Mouse (Mus musculus) C2C12 (cell line): ENCODE data around the gene Itprip. TPM values are rescaled to one million over a fixed set of nuclear protein-coding genes. Genes with fewer than 3 reads are reported as not detected.

Experiments used
- H3K27me3 ChIP-seq: one replicate; pipeline ENCODE4 v1.6.1; 2011; ENCODE audit not compliant: control insufficient read depth, insufficient read depth, insufficient read length
- H3K36me3 ChIP-seq: one replicate; pipeline ENCODE4 v1.6.1; 2011; ENCODE audit not compliant: control insufficient read depth, insufficient read depth
- H3K4me3 ChIP-seq: one replicate; pipeline ENCODE4 v1.5.1; 2011; ENCODE audit warnings: mild to moderate bottlenecking, control low read depth; ENCODE audit not compliant: poor library complexity, insufficient read depth, severe bottlenecking
- H3K79me2 ChIP-seq: one replicate; pipeline ENCODE4 v1.6.1; 2011; ENCODE audit not compliant: control insufficient read depth, insufficient read depth
- H3K79me3 ChIP-seq: one replicate; pipeline ENCODE4 v1.6.1; 2011; ENCODE audit warnings: low read depth, control low read depth
- H3ac ChIP-seq: one replicate; pipeline ENCODE3; 2011; ENCODE audit warnings: low read depth; ENCODE audit not compliant: control insufficient read depth, insufficient read length
- CEBPB ChIP-seq: IDR thresholded peaks from one replicate; pipeline ENCODE4 v1.6.1; 2011; ENCODE audit warnings: low read depth, mild to moderate bottlenecking, control low read depth, moderate library complexity
- CTCF ChIP-seq: IDR thresholded peaks from one replicate; pipeline ENCODE4 v1.5.1; 2011; ENCODE audit not compliant: control insufficient read depth, insufficient read depth, insufficient read length
- FOSL1 ChIP-seq: IDR thresholded peaks from one replicate; pipeline ENCODE4 v1.8.0; 2011; ENCODE audit warnings: mild to moderate bottlenecking, low read length; ENCODE audit not compliant: poor library complexity, insufficient read depth, severe bottlenecking
- MAX ChIP-seq: IDR thresholded peaks from one replicate; pipeline ENCODE4 v1.6.1; 2011; ENCODE audit warnings: mild to moderate bottlenecking, control low read depth
- MYOD1 ChIP-seq: IDR thresholded peaks from one replicate; pipeline ENCODE4 v1.6.1; 2011; ENCODE audit warnings: low read depth; ENCODE audit not compliant: control insufficient read depth, insufficient read length
- MYOG ChIP-seq: IDR thresholded peaks from one replicate; pipeline ENCODE4 v1.6.1; 2011; ENCODE audit not compliant: control insufficient read depth, insufficient read length; ENCODE audit errors: extremely low read depth
- USF1 ChIP-seq: IDR thresholded peaks from one replicate; pipeline ENCODE4 v1.6.1; 2011; ENCODE audit warnings: low read depth, mild to moderate bottlenecking, control low read depth, moderate library complexity
- polyA plus RNA-seq: library from polyadenylated mRNA; unstranded; fragments of >200 nt; fragmentation: generic; extraction: Trizol; gene quantifications from one replicate; pipeline ENCODE4 v1.2.1, GENCODE M21; 2012; ENCODE audit warnings: missing spikeins

Gene Itprip
- polyA plus RNA-seq, 1 experiment, result 66.5 TPM

- H3K79me3 ChIP-seq, result no peaks in the 10 kb centered on the region
These were observed 50.1 kb downstream of the Itprip start for GRCm38 (mm10) chr19:47868951-47869350.

DNA sequence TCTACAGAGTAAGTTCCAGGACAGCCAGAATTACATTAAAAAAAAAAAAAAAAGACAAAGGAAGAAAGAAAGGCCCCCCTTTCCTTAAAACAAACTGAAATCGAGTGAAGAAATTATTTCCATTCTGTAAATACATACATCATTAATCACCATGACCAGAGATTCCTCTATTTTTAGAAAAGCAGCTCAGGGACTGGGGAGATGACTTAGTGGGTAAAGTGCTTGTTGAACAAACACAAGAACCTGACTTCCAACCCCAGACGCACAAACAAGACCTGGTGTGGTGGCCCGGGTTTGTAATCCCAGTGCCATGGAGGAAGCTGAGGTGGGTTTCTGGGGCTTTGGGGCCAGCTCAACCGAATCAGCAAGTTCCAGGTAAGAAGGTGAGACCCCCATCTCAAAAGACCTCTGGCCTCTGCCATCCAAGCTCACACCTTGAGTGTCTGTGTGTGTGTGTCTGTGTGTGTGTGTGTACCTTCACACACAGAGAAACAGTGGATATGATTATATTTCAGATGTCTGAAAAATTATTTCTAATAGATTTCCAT lies 51.4 kb downstream of the Itprip start:
- Histone ChIP-seq H3ac (no peak overlapping the region), H3K4me3 (no peak overlapping the region), H3K27me3 (no peaks in the 10 kb centered on the region), H3K36me3 (peaks cover 16% of the 10 kb centered on the region), H3K79me3 (no peaks in the 10 kb centered on the region), H3K79me2 (no peaks in the 10 kb centered on the region)
- TF ChIP-seq USF1 (no peak), MAX (no peak), MYOD1 (no peak), MYOG (no peak), FOSL1 (no peak)

More at GRCm38 (mm10) chr19:47868951-47869350, 50.1 kb downstream of the Itprip start:
- H3ac ChIP-seq, result no peak overlapping the region
- peaks cover 11% of the 10 kb centered on the region for H3K36me3 ChIP-seq
- no peak overlapping the region for H3K4me3 ChIP-seq
- no peaks in the 10 kb centered on the region for H3K27me3 ChIP-seq
- H3K79me2 ChIP-seq, result no peaks in the 10 kb centered on the region
- TF ChIP-seq CTCF, result no peak
- peak; percentile 12 for TF ChIP-seq CEBPB

GRCm38 (mm10) chr19:47865353-47865947 lies 53.6 kb downstream of the Itprip start, which contains the start of gene Gsto2:
Gsto2 (plus strand) TSS chr19:47865534.
- TF ChIP-seq MAX, result no peak
- no peak for TF ChIP-seq USF1
- TF ChIP-seq MYOD1, result no peak
- no peak for TF ChIP-seq CEBPB
- TF ChIP-seq CTCF, result no peak
- no peak for TF ChIP-seq MYOG
- TF ChIP-seq FOSL1, result no peak
- H3K36me3 ChIP-seq, result peaks cover 30% of the 10 kb centered on the region
- H3K27me3 ChIP-seq, result no peaks in the 10 kb centered on the region
- peak within 1 kb of the TSS; percentile 92 for H3ac ChIP-seq
- H3K79me3 ChIP-seq, result peaks cover 1% of the 10 kb centered on the region
- H3K4me3 ChIP-seq, result peak within 1 kb of the TSS; percentile 34
- no peaks in the 10 kb centered on the region for H3K79me2 ChIP-seq

DNA sequence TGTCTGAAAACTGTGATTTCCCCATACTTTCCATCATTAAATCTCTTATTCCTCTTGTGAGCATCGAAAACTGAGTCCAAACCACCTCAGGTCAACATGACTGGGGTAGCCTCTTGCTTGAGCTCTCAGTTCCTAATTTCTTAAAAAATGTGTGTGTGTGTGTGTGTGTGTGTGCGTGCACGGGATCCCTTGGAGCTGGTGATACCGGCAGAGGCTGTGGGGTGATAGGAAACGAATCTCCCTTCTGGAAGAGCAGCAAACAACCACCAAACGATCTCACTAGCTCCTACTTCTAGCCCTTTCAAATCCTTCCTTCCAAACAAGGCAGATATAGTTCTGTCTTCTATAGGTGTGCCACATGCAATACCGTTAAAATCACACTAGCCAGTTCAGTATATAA lies 54.4 kb downstream of the Itprip start:
- H3K79me2 ChIP-seq, result no peaks in the 10 kb centered on the region
- no peak overlapping the region for H3K4me3 ChIP-seq
- H3K27me3 ChIP-seq, result no peaks in the 10 kb centered on the region
- no peak overlapping the region for H3ac ChIP-seq
- TF ChIP-seq USF1, result no peak
- TF ChIP-seq MYOD1, result no peak
- TF ChIP-seq MAX, result no peak
- TF ChIP-seq CTCF, result no peak
- TF ChIP-seq CEBPB, result no peak
- TF ChIP-seq FOSL1, result no peak
- no peak for TF ChIP-seq MYOG
- peaks cover 1% of the 10 kb centered on the region for H3K79me3 ChIP-seq
- peaks cover 37% of the 10 kb centered on the region for H3K36me3 ChIP-seq

DNA sequence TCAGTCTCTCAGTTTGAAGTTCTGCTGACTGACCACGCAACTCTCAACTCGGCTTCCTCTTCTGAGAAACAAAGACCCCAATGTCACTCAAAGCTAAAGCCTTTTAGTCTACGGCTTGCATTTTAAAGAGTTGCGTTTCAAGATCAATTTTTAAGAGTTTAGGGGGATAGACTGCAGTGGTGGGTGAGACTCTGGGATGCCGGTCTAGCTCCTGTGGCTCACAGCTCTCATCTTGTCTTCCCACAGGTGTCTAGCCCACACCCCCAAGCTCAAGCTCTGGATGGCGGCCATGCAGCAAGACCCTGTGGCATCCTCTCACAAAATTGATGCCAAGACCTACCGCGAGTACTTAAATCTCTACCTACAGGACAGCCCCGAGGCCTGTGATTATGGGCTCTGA lies 55.0 kb downstream of the Itprip start:
- no peak overlapping the region for H3ac ChIP-seq
- H3K36me3 ChIP-seq, result peaks cover 43% of the 10 kb centered on the region
- no peaks in the 10 kb centered on the region for H3K27me3 ChIP-seq
- H3K79me3 ChIP-seq, result peaks cover 1% of the 10 kb centered on the region
- H3K79me2 ChIP-seq, result no peaks in the 10 kb centered on the region
- H3K4me3 ChIP-seq, result no peak overlapping the region
- no peak for TF ChIP-seq MYOG
- TF ChIP-seq FOSL1, result no peak
- no peak for TF ChIP-seq CTCF
- TF ChIP-seq CEBPB, result no peak
- no peak for TF ChIP-seq MAX
- no peak for TF ChIP-seq MYOD1
- no peak for TF ChIP-seq USF1

GRCm38 (mm10) chr19:47862581-47862980 lies 56.5 kb downstream of the Itprip start:
- peaks cover 13% of the 10 kb centered on the region for H3K79me2 ChIP-seq
- H3K4me3 ChIP-seq, result no peak overlapping the region
- H3K36me3 ChIP-seq, result peaks cover 57% of the 10 kb centered on the region
- no peak overlapping the region for H3ac ChIP-seq
- H3K27me3 ChIP-seq, result no peaks in the 10 kb centered on the region
- H3K79me3 ChIP-seq, result peaks cover 1% of the 10 kb centered on the region
- TF ChIP-seq MAX (no peak), CTCF (no peak)
